Mouse (Mus musculus) heart, adult 2 months (tissue): ENCODE measurements around the gene Hvcn1.
"Not testable (repeated sequence)": the region's sequence is repeated elsewhere in the genome, so short reads cannot be mapped to it uniquely, and the experiment has no call there.

Experiments
- CTCF ChIP-seq: fragments of 200-600 bp; IDR thresholded peaks from 2 replicates; pipeline ENCODE4 v1.8.1; 2022; ENCODE audit warnings: antibody characterized with exemption, mild to moderate bottlenecking, moderate library complexity
- EP300 ChIP-seq: fragments of 200-500 bp; IDR thresholded peaks from 2 replicates; pipeline ENCODE4 v1.6.1; 2011; ENCODE audit warnings: low read depth, low read length, control low read depth; ENCODE audit not compliant: insufficient read depth

DNA sequence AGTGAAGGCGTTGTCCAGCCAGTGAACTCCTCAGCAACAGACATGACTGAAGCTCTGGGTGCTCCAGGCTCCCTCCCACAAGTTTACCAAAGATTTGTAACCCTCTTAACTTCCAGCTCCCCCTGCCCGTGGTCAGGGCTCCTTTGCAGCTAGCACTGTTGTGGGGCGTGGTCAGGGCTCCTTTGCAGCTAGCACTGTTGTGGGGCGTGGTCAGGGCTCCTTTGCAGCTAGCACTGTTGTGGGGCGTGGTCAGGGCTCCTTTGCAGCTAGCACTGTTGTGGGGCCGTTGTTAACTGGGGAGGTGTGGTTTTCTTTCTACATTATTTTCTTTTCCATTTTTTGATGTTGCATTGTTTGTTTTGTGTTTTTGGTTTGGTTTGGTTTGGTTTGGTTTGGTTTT, 21.7 kb upstream of the Hvcn1 start:
- not testable (repeated sequence) for TF ChIP-seq EP300, CTCF
